Mouse (Mus musculus) thymus, postnatal 0 days (tissue): ENCODE results near the gene Vill. TPM values are rescaled to one million over a fixed set of nuclear protein-coding genes. Genes with fewer than 3 reads are reported as not detected.
A peak's percentile ranks its signal among the peaks of the same experiment; 100 is the strongest.

Experiments
- DNase-seq: peaks from one replicate; pipeline ENCODE4 v3.0.0-alpha.2; 2015; ENCODE audit warnings: low spot score
- polyA plus RNA-seq: library from polyadenylated mRNA; unstranded; fragments of >200 nt; fragmentation: Nextera tagmentation; extraction: Ambion mirVana; gene quantifications from 2 replicates; pipeline ENCODE4 v1.2.1, GENCODE M21; 2015

Vill gene
- polyA plus RNA-seq, 1 experiment from 2014 or later: 8.0 TPM

DNA sequence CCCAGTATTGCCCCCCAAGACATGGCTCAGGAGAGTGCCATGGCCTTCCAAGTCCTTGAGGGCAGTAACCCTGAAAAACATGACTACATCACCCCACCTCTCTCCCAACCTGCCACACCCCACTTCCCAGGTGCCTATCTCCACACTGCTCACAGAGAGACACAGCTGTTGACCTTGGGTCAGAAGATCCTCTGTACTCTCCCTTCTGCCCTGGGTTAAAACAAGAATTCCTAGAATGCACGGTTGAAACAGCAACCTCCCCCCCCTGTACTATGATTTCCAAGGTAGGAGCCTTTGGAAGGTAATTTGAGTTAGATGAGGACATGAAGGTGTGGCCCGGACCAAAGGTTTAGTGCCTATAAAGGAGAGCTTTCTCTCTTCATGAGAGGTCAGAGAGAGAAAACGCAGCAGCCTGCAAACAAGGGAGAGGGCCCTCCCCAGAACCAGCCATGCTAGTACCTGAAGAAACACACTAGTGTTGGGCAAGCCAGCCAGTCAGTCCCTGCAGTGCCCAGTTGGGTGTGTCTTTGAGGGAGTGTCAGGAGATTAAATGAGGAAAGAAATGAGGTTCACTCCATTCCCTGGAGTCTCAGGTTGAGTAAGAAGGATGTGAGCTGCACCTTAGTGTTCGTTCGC, 27.6 kb downstream of the Vill start:
- DNase-seq: no peak

DNA sequence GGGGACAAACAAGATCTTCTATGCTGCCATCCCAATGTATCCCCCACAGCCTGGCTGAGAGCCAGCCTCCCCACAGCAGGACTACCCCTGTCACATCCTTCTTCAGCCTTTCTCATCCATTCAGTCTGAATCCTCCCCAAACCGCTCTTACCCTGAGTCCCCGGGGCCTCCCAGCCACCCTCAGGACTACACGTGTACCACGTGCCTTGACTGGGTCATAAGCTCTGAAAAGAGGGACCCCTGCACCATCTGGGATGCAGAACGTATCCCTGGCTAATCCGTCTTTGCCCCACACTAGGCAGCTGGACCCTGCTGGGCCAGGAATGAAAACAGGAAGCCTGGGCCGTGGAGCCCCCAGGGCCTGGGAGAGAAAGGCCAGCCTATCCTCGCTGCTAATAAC, 29.5 kb downstream of the Vill start:
- no peak for DNase-seq

DNA sequence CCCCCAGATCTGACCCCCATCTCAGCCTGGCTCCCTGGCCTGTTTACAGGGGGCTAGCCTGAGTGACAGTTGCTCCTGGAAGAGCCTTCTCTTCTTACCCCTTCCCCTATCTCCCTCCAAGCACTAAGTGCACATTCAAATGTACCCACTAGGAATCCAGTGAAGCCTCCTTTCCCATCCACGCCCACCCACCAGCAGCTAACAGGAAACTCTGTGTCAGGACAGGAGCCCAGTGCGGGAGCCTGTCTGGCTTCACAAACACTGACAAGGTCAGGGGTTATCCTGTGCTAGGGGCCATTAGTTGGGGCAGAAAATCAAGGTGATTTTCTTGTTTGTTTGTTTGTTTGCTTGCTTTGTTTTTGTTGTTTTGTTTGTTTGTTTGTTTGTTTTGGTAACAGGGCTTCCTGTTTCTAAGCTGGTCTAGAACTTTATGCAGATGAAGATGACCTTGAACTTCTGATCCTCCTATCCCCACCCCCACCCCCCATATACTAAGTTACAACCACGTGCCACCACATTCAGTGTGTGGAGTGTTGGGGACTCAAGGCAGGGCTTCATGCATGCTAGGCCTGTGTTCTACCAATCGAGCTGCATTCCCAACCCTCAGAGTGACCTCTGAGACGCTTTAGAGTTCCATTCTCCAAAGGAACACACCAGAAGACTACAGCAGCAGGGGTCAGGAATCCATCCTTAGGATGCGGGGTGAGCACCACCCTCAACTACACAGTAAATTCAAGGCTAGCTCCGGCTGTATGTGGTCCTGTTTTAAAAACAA, 30.3 kb downstream of the Vill start:
- DNase-seq: no peak

DNA sequence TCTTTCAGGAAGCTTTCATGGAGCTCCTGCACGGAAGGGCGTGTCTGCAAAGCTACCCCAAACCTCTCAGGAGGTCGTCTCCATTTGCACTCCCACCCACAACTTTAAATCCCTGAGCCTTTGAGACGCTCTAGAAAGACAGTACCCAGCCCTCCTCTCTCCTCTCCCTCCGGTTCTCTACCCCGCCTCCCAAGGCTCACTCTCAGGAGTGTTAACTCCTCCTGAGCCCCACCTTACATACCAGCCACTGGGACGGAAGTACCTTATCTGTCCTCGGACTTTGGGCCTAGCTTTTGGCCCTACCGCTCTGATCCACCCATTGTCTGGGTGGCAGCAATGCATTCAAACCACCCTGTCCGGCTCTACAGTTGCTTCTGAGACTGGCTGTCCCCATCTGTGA, 31.4 kb downstream of the Vill start:
- DNase-seq: no peak

DNA sequence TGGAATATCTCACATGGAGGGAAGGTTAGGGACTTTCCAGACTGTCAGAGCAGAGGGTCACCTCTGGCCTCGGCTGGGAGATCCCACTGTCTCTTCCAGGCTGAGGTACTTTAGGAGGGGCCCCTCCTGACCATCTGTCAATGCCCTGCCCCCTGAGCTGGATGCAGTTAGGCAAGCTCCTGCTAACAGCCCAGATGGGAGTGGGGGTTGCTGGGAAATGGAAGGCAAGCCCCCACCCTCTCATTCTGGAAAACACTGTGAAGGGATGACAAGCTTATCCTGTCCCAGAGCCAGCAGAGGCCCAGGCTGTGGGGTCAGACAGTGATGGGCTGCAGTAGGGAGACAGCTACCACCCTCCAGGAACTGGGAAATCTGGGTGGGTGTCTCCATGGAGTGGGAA, 33.9 kb downstream of the Vill start:
- no peak for DNase-seq

DNA sequence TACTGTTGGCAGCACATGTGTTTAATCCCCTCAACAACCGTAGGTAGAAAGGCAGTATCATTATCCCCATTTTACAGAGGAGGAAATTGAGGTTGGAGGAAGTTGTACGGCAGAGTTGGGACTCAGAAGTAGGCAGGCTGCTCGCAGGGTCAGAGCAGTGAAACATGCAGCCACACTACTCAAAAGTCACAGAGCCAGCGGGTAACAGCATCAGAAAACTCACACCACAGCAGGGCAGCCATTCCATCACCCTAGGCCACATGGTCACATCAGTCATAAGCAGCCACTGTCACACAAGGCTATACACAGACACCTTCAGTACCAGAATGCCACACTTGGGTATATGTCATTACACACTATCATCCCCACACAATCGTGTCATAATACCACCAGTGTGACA, 34.7 kb downstream of the Vill start:
- no peak for DNase-seq

DNA sequence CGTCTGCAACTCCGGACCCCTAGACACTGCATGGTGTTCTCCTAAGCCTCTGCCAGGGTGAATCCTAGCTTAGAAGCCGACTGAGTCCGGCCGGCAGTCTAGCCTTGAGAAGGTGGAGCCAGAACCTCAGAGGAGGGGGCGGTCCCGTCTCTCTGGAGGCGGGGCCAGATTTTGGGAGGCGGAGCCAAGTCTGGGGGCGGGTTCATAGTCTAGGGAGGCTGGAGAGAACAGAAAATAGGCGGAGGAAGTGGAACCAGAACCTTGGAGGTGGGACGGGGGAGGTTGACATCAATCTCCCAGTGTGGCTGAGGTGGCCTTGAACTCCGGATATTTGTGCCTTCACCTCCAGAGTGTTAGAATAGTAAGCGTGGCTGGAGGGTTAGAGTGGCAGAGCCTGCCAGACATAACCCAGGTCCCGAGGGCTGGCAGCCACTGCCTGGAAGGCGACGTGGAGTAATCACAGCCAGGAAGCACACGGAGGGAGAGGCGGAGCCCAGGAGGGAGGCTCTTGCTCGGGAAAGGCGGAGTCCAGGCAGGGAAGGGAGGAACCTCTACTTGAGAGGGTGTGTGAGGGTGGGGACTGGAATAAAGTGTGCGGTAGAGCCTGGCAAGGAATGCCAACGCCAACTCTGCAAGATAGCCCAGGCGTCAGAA, 35.7 kb downstream of the Vill start:
- peak; percentile 72 for DNase-seq

DNA sequence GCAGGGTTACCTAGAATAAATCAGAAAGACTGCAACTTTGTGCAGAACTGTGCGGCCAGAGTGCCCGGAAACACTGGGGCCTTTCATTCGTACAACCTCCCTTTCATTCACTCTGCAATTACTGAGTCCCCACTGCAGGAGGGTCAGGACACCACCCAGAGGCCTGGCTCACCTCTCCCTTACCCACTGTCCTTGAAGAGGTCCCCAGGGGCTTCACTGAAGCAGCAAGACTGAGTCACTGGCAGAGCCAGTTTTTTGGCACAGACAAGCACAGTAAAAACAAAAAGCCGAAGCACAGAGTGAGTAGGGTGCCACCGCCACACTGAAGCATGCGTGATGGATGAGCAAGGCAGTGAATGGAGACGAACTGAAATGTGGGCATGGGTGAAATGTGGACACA, 36.9 kb downstream of the Vill start:
- no peak for DNase-seq

DNA sequence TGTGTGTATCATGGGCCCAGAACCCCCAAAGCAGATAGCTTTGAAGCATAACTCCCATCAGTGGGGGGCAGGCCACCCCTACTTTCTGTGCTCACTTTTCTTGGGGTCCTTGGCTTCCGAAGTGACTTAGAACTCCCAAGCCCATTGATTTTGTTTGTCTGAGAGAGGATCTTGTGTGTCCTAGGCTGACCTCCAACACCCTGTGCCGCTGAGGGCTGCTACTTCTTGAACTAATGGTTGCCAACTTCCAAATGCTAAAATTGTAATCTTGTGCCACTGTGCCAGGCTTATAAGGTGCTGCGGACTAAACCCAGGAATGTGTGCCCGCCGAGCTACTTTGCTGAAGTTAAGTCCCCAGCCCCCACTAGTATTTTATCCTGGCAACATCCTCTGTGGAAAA, 37.9 kb downstream of the Vill start:
- no peak for DNase-seq

DNA sequence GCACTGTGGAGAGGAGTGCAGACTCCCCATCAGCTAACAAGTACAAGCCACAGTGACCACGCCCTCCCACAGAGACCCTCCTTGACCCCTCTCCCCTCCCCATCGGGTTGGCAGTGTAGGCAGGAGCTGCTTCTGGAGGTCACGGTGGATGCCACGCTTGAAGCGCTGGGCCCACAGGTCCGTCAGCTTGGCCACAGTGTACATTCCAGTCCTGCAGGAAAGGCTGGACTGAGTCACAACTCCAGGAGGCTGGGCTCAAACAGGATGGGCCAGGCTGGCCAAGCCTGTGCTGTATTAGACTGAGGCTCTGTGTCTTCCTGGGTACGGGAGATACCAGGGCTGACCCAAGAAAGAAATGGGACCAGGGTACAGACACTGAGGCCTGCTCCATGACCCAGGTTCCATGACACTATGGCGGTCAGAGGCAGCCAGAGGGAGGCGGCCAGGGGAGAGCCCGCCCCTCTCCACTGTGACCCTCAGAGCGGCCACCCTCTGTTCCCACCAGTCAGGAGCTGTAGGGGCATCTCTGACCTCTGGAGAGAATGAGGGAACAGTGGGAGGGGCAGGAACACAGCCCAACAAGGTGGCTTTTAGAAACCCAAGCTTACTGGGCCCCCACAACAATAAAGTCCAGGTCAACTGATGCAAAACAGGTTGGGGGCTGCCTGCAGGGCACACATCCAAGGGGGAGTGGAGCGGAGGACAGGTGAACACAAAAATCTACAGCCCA, 39.2 kb downstream of the Vill start:
- no peak for DNase-seq

DNA sequence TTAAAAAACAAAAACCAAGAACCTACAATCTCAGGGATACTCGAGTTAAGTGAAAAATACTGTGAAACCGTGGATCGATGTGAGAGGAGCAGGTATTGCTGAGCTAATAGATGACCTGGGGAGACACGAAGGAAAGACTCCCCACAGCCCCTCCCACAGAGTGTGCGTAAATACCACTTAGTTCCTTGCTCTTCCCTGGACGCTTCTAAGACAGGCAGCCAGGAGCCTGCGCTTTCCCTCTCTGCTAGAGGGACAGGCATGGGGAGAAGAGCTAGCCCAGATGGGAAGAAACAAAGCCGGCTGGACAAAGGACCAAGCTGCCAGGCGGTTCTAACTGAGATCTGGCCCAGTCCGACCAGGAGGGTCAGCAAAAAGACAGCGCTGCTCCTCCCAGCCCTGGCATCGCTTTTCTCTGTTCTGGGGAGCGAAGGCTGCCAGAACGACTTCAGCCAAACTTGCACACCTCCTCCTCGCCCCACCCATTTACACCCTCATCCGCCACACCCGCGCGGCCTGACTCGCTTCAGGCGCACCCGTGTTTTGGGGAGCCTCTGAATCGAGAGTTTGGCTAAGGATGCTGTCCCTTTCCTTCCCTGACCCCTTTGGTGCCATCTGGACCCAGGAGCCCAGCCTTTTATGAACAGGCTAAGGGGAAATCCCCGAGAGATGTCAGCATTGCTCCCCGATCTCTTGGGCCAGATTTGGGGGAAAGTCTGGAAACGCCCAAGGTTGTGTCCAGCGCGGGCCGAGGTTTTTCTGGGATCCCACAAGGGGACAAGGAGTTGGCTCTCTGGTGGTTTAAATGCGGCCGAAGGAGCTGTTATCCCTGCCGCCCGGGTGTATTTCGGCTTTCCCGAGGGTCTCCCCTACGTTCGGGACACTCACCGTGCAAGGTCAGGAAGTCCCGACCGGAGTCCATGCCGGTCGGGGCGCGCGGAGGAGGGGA, 40.2 kb downstream of the Vill start:
- DNase-seq: no peak

DNA sequence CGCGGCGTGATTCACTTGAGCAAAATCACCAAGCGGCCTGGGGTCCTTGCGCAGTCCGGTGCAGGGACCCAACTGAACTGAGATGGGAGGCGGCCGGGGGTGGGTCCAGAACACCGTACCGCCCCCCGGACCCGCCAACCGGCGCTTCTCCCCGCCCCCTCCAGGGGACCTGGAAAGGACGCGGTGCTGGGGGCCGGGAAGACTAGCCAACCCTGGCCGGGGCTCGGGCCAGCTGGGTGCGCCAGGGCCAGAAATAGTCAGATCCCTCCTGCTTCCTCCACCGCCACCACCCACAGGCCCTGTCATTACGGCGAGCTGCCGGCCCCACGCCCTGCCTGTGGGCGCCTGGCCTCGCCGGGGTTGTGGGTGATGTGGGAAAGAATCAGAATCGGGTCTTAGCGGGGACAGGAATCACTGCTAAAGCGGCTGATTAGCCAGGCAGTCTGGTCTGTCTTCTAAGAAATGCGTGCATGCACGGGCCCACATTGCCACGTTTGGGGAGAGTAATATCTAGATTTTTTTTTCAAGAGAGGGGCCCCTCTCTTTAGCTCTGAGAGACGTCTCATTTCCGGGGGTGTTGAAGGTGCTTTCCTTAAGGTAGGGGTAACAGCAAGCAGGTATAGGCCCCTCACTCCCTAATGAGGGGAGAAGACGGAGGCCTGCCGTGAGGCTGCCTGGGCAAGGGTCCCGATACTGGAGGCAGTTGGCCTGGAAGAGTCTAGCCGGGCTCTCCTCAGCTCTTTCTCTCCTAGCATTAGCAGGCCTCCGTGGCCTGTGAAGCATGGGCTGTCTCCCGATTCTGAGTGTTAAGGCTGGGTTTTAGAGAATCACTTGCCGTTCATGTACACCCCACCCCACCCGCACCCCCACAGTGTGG, 41.1 kb downstream of the Vill start, which contains the start of gene Plcd1:
Plcd1 (minus strand) TSS at position 84 of the 877 bp plus-strand sequence.
- no peak for DNase-seq

DNA sequence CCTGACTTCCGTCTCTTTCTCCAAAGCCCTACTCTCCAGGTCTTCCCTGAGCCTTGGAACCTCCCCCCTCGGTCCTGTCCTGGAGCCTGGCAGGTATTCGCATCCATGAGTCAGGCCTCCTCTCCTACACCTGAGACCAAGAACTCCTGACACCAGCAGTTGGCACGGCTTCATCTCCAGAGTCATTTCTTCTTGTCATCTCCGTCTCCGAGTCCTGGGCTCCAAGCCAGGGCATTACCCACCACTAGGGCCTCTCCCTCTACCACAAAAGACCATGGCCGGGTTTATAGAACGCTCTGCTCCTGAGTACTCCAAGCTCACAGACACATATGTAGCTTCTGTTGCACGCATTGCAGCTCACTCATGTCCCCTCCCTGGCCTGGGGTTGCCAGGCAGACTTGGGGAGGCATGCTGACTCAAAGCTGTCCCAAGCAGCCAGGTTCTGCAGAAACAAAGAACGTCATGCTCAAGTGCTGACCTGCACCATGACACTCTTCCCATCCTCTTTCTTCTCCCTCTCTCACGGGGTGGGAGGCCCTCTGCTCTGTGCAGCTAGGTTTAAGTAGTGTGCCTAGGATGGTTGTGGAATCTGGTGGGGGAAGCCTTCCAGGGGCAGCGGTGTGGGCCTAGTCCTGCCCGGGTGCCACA, 42.0 kb downstream of the Vill start:
- DNase-seq: no peak

DNA sequence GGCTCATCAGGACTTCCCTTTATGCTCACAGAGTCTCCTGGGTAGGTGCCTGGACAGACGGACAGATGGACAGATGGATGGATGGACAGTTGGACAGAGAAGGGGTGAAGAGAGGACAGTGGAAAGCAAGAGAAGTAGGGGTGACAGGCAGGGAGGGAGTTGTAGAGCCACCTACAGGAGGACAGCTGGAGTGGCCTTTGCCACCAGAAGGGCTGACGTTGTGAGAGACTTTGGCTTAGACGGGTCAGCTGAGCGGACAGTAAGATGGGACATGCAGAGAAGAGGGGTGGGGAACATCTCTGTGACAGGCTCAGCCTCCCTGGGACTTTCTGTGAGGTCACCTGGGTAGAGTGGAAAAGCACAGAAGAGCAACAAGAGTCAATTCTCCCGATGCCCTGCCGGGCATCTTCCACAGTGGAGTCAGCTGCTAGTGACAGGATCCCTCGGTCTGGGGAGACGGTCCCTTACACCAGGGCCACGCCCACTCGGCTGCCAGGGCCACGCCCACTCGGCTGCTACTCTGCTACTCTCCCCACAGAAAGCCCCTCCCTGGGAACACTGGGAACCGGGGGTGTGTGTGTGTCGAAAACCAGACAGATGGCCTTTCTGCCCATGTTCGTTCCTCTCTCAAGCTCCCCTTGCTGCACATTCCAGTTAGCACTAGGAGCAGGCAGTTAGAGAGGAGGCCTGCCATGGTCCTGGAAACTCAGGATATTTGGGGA, 47.8 kb downstream of the Vill start:
- DNase-seq: peak; percentile 12

DNA sequence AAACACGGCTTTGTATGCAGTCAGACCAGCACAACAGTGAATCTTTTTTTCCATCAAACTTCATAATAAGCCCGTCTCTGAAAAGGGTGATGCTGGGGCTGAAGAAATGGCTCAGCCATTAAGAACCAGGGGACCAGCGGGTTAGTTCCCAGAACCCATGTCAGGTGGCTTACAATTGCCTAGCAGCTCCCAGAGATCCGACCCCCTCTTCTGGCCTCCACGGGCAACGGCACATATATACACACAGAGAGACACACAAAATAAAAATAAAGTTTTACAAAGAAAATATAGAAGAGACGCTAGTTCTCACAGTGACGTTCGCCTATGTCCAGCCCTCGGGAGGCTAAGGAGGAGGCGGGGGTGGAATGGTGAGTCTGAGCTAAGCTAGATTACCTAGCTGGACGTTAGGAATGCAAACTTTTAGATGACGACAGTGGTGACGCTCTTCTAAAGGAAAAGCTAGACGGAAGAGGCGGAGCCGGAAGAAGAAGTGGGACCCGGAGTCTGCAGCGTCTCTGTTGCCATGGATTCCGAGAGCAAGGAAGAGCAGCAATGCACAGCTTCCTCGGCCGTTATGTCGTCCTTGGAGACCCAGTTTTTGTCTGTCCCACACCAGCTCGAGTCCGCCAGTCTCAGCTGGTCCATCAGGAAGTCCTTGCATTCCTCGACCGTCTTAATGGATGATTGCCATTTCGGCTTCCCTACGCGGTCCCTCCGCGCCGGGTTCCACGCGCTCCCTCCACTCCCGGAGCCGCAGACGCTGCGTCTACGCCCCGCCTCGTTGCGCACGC, 49.6 kb downstream of the Vill start, which contains the start of gene Dlec1:
Dlec1 (plus strand) TSS at position 487 of the 791 bp plus-strand sequence.
- peak; percentile 84 for DNase-seq

DNA sequence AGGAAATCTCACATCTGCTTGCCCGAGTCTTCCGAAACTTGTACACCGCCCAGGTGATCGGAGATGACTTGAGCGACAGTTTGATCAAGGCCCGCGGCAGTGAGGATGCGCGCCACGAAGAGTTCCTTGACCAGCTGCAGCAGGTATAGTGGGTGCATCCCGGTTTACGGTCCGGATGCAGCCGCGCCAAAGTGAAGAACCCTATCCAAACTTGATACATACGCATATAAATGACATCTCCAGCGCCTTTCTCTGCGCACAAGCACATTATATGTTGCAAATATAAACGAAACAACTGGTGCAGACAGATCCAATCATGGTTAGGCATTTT, 50.2 kb downstream of the Vill start:
- no peak for DNase-seq

DNA sequence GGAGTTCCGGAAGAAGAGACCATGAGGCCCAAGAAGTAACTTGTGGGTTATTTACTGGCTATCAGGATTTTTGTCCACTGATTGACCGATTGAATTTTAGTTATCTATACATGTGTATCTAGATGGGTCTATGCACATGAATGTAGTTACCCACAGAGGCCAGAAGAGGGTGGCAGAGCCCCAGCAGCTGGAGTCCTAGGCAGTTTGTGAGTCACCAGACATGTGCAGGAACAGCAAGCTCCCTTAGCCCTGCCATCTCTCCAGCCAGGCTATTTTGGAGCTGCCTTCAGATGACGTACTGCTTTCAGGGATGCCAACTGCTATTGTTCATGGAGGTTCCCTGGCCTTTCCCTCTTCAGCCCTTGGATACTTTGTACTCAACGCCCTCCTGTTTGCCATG, 55.0 kb downstream of the Vill start:
- DNase-seq: peak; percentile 23
